Mouse (Mus musculus) midbrain, postnatal 0 days (tissue): ENCODE data around the gene 4931409K22Rik. TPM values are rescaled to one million over a fixed set of nuclear protein-coding genes. Genes with fewer than 3 reads are reported as not detected.
A peak's percentile ranks its signal among the peaks of the same experiment; 100 is the strongest.

ENCODE experiments used
- ATAC-seq: fragments of 200-750 bp; cut with Nextera tagmentation; 2 replicates; pipeline ENCODE4 v1.8.0; 2017; ENCODE audit warnings: moderate number of reproducible peaks, mild to moderate bottlenecking, moderate TSS enrichment, moderate library complexity; ENCODE audit not compliant: low FRiP score
- DNase-seq: peaks from one replicate; pipeline ENCODE4 v3.0.0-alpha.2; 2015; ENCODE audit warnings: low spot score
- H3K27ac ChIP-seq: fragments of 300-500 bp; sonication (generic); 2 replicates; pipeline ENCODE4 v1.5.1; 2014; ENCODE audit warnings: low read depth, mild to moderate bottlenecking, low read length, mixed read lengths
- H3K27me3 ChIP-seq: fragments of 300-500 bp; sonication (generic); 2 replicates; pipeline ENCODE4 v1.6.1; 2014; ENCODE audit warnings: low read length, control low read depth, mixed read lengths; ENCODE audit not compliant: insufficient read depth
- H3K36me3 ChIP-seq: fragments of 300-500 bp; sonication (generic); 2 replicates; pipeline ENCODE4 v1.6.1; 2014; ENCODE audit warnings: low read length, control low read depth, mixed read lengths; ENCODE audit not compliant: insufficient read depth
- H3K4me1 ChIP-seq: fragments of 300-500 bp; sonication (generic); 2 replicates; pipeline ENCODE4 v1.6.1; 2014; ENCODE audit warnings: mild to moderate bottlenecking, control low read depth, antibody characterized with exemption, low read length, mixed read lengths; ENCODE audit not compliant: insufficient read depth
- H3K4me2 ChIP-seq: fragments of 300-500 bp; sonication (generic); 2 replicates; pipeline ENCODE4 v1.6.1; 2014; ENCODE audit warnings: low read depth, mild to moderate bottlenecking, low read length, mixed read lengths; ENCODE audit not compliant: poor library complexity, severe bottlenecking
- H3K4me3 ChIP-seq: fragments of 300-500 bp; sonication (generic); 2 replicates; pipeline ENCODE4 v1.5.1; 2014; ENCODE audit warnings: low read depth, mild to moderate bottlenecking, low read length, moderate library complexity
- H3K9ac ChIP-seq: fragments of 300-500 bp; sonication (generic); replicated peaks from 2 replicates; pipeline ENCODE4 v1.6.1; 2014; ENCODE audit warnings: mild to moderate bottlenecking, low read length, moderate library complexity, mixed read lengths; ENCODE audit not compliant: poor library complexity, severe bottlenecking
- H3K9me3 ChIP-seq: fragments of 300-500 bp; sonication (generic); 2 replicates; pipeline ENCODE4 v1.6.1; 2016; ENCODE audit warnings: low read length, control low read depth
- CTCF ChIP-seq: IDR thresholded peaks from 2 replicates; pipeline ENCODE4 v1.5.1; 2016; ENCODE audit warnings: antibody characterized with exemption, mild to moderate bottlenecking
- WGBS: fragments of 180-500 bp; shearing (Covaris S2); extraction: QIAGEN DNeasy Blood & Tissue Kit; methylation state at CpG from one replicate; pipeline ENCODE4 v1.1.7; 2014; 5-methylcytosine and 5-hydroxymethylcytosine counted together
- polyA plus RNA-seq: library from polyadenylated mRNA; unstranded; fragments of >200 nt; fragmentation: Nextera tagmentation; extraction: Ambion mirVana; gene quantifications from 2 replicates; pipeline ENCODE4 v1.2.1, GENCODE M21; 2015
- total RNA-seq: library from RNA; depleted of rRNA; stranded (reverse); fragments of >200 nt; gene quantifications from 2 replicates; pipeline ENCODE4 v1.2.3, GENCODE M21; 2014

4931409K22Rik gene
- total and polyA plus RNA-seq, 2 experiments from 2014 or later = not detected

DNA sequence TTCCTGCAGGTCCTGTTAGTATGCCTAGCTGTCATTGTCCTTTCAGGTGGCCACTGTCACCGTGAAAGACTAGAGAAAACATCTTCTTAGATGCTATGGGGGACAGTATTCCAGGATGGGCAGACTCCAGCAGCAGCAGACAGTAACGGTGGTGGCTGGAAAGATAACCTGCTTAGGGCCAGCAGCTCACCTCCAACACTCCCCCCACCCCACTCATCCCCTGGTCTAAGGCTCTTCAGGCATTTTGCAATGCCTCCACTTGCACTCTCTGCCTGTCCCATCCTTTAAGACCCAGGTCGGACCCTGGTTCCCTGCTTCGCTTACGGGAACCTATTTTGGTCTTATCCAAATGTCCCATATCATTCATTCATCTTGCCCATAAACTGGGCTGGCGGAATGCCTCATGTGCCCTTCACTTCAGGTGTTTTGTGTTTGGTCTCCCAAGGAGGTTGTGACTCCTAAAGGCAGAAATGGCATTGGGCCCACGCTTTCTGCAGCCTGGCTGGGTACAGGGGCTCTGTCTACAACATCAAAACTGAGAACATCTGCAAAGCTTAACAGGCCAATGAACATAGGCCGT, 46.9 kb upstream of the 4931409K22Rik start:
- ATAC-seq = no peak

GRCm38 (mm10) chr5:24602751-24603343, 46.2 kb upstream of the 4931409K22Rik start:
- 2% methylated on average over 16 of the region's 16 CpGs for WGBS
- no peak for TF ChIP-seq CTCF
- Histone ChIP-seq H3K9ac (peak overlapping the region; percentile 67), H3K27ac (peak overlapping the region; percentile 98), H3K27me3 (no peaks in the 10 kb centered on the region), H3K9me3 (no peaks in the 10 kb centered on the region), H3K4me1 (peaks cover 56% of the 10 kb centered on the region), H3K4me3 (peak overlapping the region; percentile 55), H3K36me3 (no peaks in the 10 kb centered on the region), H3K4me2 (peak overlapping the region; percentile 97)
- ATAC-seq (no peak), DNase-seq (peak; percentile 68)

More for the DNA sequence above, 46.9 kb upstream of the 4931409K22Rik start:
- TF ChIP-seq CTCF = no peak
- no peak for DNase-seq
- no peaks in the 10 kb centered on the region for H3K9me3 ChIP-seq
- H3K36me3 ChIP-seq = no peaks in the 10 kb centered on the region
- no peak overlapping the region for H3K4me3 ChIP-seq
- H3K4me1 ChIP-seq = peaks cover 56% of the 10 kb centered on the region
- H3K27ac ChIP-seq = peak overlapping the region; percentile 98
- peak overlapping the region; percentile 97 for H3K4me2 ChIP-seq
- WGBS = 54% methylated on average over 8 of the region's 8 CpGs
- no peaks in the 10 kb centered on the region for H3K27me3 ChIP-seq
- peak overlapping the region; percentile 67; the same call in 1 of the 2 replicates for H3K9ac ChIP-seq

DNA sequence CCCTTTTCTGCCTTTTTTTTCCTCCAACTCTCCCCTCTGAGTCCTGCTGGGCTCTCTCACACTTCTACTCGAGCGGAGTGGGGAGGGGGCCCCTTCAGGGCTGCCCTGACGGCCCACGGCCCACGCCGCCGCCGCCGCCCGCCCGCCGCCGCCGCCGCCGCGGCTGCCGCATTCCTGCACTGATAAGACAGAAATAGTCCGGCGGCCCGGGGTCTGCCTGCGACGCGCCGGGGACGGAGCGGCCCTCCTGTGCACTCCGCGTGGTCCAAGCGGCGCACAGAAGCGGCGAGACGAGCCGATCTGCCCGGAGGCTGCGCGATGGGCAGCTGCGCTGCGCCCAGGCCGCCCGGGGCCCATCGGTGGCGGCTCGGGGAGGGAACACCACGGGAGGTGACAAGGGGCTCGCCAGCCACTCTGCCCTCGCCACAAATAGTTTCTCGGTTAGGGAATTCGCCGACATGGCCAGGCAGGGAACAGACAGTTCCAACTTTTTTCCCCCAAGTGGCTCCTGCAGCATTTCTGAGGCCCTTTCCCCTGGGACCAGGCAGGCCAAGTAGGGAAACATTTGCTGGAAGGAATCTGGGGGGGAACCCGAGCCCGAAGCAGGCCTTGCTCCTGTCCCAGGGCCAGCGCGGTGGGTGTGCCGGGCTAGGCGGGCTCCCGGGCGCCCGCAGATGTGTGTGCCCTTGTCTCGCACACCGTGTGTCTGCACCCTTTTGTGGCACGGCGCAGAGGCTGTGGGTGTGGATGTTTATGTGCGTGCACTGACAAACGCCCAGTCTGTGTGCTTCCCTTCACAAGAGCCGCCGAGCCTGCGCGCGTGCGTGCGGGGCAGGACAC, 45.5 kb upstream of the 4931409K22Rik start:
- H3K4me2 ChIP-seq = peak overlapping the region; percentile 97
- H3K4me3 ChIP-seq = peak overlapping the region; percentile 55
- no peaks in the 10 kb centered on the region for H3K9me3 ChIP-seq
- no peak for TF ChIP-seq CTCF
- WGBS = 1% methylated on average over 63 of the region's 73 CpGs
- H3K9ac ChIP-seq = peak overlapping the region; percentile 67
- ATAC-seq = peak; percentile 29; the same call in 1 of the 2 replicates
- peak; percentile 82 for DNase-seq
- peaks cover 57% of the 10 kb centered on the region for H3K4me1 ChIP-seq
- peak overlapping the region; percentile 98 for H3K27ac ChIP-seq
- no peaks in the 10 kb centered on the region for H3K36me3 ChIP-seq
- H3K27me3 ChIP-seq = no peaks in the 10 kb centered on the region

DNA sequence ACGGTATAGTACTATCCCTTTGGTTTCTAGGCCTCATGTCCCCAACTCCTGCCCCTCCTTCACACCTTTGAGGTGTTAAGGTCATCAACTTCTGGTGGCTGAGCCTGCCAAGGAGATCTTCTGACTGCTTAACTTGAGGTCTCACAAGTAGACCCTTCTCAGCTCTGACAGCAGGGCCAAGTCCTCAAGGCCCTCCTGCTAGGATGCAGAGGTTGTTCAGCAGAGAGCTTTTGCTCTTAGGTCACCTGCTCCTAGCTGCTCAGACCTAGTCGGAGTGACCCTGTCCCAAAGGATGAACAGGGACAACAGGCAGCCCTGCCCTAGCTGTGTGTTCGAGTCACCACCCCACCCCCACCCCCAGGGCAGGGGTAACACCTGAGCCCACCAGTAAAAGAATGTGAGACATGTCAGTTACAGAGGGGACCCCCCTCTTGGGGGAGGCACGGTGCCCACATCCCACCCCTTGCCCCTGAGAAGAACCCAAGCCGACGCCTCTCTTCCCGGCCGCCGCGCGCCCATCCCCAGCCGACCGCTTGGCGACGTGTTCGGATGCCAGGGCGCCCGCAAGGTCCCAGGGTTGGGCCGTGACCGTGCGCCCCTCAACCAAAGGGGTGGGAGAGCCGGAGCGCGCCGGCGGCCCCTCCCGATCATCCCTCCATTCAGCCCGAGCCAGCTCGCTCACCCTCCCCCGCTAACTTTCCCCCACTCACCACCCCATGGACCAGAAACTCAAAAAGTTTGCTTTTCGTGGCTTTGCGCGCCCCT, 44.6 kb upstream of the 4931409K22Rik start:
- Histone ChIP-seq H3K36me3 (no peaks in the 10 kb centered on the region), H3K9me3 (no peaks in the 10 kb centered on the region), H3K4me3 (peak overlapping the region; percentile 55), H3K9ac (peak overlapping the region; percentile 67), H3K27ac (peak overlapping the region; percentile 98), H3K4me2 (peak overlapping the region; percentile 97), H3K27me3 (no peaks in the 10 kb centered on the region), H3K4me1 (peaks cover 58% of the 10 kb centered on the region)
- DNase-seq (peak; percentile 21), ATAC-seq (no peak)
- 1% methylated on average over 32 of the region's 33 CpGs for WGBS
- no peak for TF ChIP-seq CTCF

DNA sequence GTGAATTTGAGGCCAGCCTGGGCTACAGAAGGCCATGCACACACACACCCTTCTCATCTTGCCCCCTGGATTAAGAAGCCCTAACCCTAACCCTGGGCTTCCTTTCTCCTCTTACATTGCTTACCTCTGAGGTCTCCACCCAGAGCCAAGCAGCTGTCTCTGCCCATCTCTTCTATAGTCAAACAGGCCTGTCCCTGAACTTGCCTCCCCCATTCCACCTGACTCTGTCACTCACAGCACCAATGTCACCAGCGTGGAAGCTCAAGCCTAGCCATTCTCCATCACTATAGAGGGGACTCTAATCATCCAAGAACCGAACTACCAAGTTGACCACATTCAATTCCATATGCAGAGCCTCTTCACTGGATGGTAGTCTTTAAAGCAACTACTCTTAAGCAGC, 43.6 kb upstream of the 4931409K22Rik start:
- 0 out of 2 replicates have a peak, but pooled peaks cover 5% of the 10 kb centered on the region for H3K36me3 ChIP-seq
- H3K27ac ChIP-seq = no peak overlapping the region; the same call in 1 of the 2 replicates
- H3K4me3 ChIP-seq = no peak overlapping the region
- ATAC-seq = no peak
- WGBS = 59% methylated on average over 2 of the region's 2 CpGs
- peaks cover 58% of the 10 kb centered on the region; the same call in 1 of the 2 replicates for H3K4me1 ChIP-seq
- no peaks in the 10 kb centered on the region for H3K27me3 ChIP-seq
- peak overlapping the region; percentile 97; the same call in 1 of the 2 replicates for H3K4me2 ChIP-seq
- no peak for TF ChIP-seq CTCF
- no peak for DNase-seq
- no peak overlapping the region for H3K9ac ChIP-seq
- no peaks in the 10 kb centered on the region for H3K9me3 ChIP-seq
